Mouse (Mus musculus): ENCODE measurements at regions not wholly inside any gene's neighbourhood (a gene's known extent, or its start where the extent isn't known, plus 50 kb on each side); places are given as distances from the start of the nearest gene placed in this dataset.

- intact Hi-C loops (cut with DNase I), result no loop called here
- no peak for DNase-seq
These were observed 313.2 kb upstream of the Dpyd start for GRCm38 (mm10) chr3:118248768-118249167.

DNA sequence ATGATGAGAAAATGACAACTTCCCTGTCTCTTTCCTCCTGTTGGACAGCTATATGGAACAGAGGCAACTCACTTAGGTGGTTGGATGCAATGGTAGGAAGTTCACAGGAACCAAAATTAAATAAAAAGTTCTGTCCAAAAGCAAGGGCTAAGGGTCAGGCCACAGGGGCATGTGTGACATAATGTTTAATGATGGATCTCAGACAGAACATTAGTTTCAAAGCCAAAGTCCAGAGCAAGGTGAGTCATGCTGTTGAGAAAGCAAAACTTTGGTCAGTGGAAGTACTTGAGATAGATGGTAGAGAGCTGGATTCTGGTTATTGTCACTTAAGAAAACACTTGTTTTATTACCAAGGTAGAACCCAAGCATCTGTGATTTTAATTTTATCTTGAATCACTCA is 286.0 kb upstream of the Dpyd start:
- intact Hi-C loops (cut with DNase I), result no loop called here
- DNase-seq, result no peak

GRCm38 (mm10) chr3:118278274-118278673 is 283.7 kb upstream of the Dpyd start:
- no peak for DNase-seq
- intact Hi-C loops (cut with DNase I), result no loop called here

DNA sequence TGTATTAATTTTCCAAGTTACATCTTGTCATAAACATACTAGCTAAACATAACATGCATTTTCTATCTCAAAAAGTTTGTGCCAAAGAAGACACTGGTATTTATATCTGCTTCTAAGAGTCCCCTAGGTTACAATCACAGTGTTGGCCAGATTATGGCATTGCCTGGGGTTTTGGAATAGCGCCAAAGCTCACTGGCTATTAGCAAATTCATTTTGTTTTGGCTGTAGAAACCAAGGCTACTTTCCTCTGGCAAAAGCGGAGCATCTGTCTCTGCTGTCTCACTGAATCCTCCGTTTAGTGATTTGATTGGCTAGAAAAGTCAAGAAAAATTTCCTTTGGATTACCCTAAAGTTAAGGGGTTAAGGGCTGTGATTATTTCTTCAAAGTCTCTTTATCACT is 275.0 kb upstream of the Dpyd start:
- intact Hi-C loops (cut with DNase I), result no loop called here
- peak; percentile 39 to 47 for DNase-seq

GRCm38 (mm10) chr3:118325111-118325510 is 236.8 kb upstream of the Dpyd start:
- DNase-seq, result peak; percentile 40 to 46
- intact Hi-C loops (cut with DNase I), result no loop called here

DNA sequence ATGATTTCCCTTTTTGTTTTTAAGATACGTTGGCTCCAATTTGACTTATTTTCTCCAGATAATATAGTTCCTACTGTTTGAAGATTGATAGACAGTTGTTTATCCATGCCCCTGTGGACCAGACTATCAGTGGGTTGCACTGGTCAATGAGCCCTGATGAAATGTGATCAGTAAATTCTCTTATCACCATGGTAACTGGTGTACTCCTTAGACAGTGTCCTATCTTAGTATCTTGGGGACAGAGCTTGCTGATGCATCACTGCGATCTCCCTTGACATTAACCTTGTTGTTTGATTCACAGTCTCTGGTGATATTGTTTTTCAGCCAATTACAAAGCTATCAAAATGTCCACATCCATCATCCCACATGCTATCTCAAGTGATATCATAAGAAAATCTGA is 233.7 kb upstream of the Dpyd start:
- no peak for DNase-seq
- intact Hi-C loops (cut with DNase I), result no loop called here

GRCm38 (mm10) chr3:118329132-118329674 is 232.7 kb upstream of the Dpyd start:
- intact Hi-C loops (cut with DNase I), result loop anchor here (1.0 kb wide), 1 partner anchor 20 kb away; no protein-coding TSS in a partner anchor
- DNase-seq, result no peak

DNA sequence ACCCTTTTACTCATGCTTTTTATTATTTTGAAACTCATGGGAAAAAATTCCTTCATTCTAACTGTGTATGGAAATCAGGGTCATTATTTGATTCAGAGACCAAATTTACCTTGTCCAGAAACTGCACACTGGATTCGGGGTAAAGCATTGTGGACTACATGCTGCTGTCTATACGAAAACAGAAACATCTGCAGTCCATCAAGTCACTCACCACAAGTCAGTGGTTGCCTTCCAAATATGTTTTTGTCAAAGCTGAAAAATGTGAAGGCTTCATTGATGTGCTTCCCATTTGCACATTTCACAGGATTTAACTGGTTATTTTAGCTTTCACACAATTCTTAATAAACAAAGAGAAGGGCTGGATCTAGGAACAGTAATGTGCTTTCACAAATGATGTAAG is 230.4 kb upstream of the Dpyd start:
- intact Hi-C loops (cut with DNase I), result no loop called here
- peak in 1 of 2 experiments; percentile 5 for DNase-seq

GRCm38 (mm10) chr3:118338716-118339115 is 223.2 kb upstream of the Dpyd start:
- intact Hi-C loops (cut with DNase I), result no loop called here

GRCm38 (mm10) chr3:118361741-118362141 is 200.2 kb upstream of the Dpyd start:
- peak in 1 of 2 experiments; percentile 0 for DNase-seq
- intact Hi-C loops (cut with DNase I), result no loop called here

More at GRCm38 (mm10) chr3:118338716-118339115, 223.2 kb upstream of the Dpyd start:
- no peak for DNase-seq
